17 mouse cellular contexts compared by ENCODE assay signal in the genomic region with DNA sequence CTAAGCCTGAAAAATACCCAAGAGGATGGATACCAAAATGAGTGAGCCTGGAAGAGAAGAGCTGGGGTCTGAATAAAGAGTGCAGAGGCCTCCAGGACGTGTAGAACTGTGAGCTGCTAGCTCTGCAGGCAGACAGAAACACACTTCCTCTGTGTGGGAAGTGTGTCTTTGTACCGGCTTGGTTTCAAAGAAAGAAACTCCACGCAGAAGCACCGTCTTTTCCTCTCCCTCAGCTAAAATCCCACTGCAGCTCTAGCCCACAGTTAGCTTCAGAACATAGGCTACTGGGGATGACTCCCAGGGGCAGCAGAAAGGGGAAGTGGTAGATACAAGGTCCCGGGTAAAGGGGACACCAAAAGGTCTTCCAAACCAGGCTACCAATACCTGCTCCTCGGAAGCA.
"Had no signal": no experiment of that assay in that cellular context is flagged by ENCODE, and none has a peak within 500 bp of the region (broad histone marks: within the 10 kb centered on the region; RNA-seq: fewer than 3 reads in every experiment).

No protein-coding gene starts in this region.

- H3K9ac ChIP-seq: limb, embryonic 12.5 days; liver, embryonic 13.5 days; liver, postnatal 0 days; lung, embryonic 15.5 days; midbrain, embryonic 13.5 days; neural tube, embryonic 15.5 days had no signal

- H3K27ac ChIP-seq: limb, embryonic 12.5 days; liver, embryonic 13.5 days; lung, embryonic 15.5 days; macrophage; midbrain, embryonic 13.5 days; neural tube, embryonic 15.5 days had no signal

- H3K9me3 ChIP-seq: limb, embryonic 12.5 days; liver, embryonic 13.5 days; lung, embryonic 15.5 days; megakaryocyte, embryonic 14.5 days; midbrain, embryonic 13.5 days; neural tube, embryonic 15.5 days had no signal

- H3K4me3 ChIP-seq: limb, embryonic 12.5 days; liver, embryonic 13.5 days; lung, embryonic 15.5 days; megakaryocyte, embryonic 14.5 days; midbrain, embryonic 13.5 days; neural tube, embryonic 15.5 days had no signal

- H3K4me2 ChIP-seq: limb, embryonic 12.5 days; liver, embryonic 13.5 days; lung, embryonic 15.5 days; midbrain, embryonic 13.5 days; neural tube, embryonic 15.5 days had no signal

- DNase-seq: kidney, adult 8-10 months; kidney, postnatal 25 days; liver; liver, embryonic 13.5 days; liver, postnatal 0 days; lung, postnatal 14 days; right cerebral cortex, postnatal 4 days; spleen, adult 18-20 months; thymus, adult 18-20 months; thymus, postnatal 25 days had no signal

- ATAC-seq: intestine, postnatal 0 days; liver, postnatal 0 days; midbrain, embryonic 13.5 days had no signal

- H3K27me3 ChIP-seq: limb, embryonic 12.5 days; liver, embryonic 13.5 days; lung, embryonic 15.5 days; megakaryocyte, embryonic 14.5 days; midbrain, embryonic 13.5 days; neural tube, embryonic 15.5 days had no signal
